Mouse (Mus musculus) lung, adult 2 months (tissue): Measurements from ENCODE around the gene Kctd21.

Experiments used
- CTCF ChIP-seq: fragments of 200-500 bp; IDR thresholded peaks from 2 replicates; pipeline ENCODE4 v1.5.1; 2011; ENCODE audit warnings: mild to moderate bottlenecking, low read length, control low read depth; ENCODE audit not compliant: insufficient read depth
- POLR2A ChIP-seq: fragments of 200-500 bp; IDR thresholded peaks from 2 replicates; pipeline ENCODE4 v1.6.1; 2011; ENCODE audit warnings: low read depth, mild to moderate bottlenecking, control low read depth, low read length, borderline replicate concordance; ENCODE audit errors: extremely low read depth

GRCm38 (mm10) chr7:97309461-97310340 lies 22.4 kb upstream of the Kctd21 start:
- no peak for TF ChIP-seq POLR2A
- no peak for TF ChIP-seq CTCF
